Mouse (Mus musculus) midbrain, embryonic 15.5 days (tissue): ENCODE measurements around the gene Trp63. TPM values are rescaled to one million over a fixed set of nuclear protein-coding genes. Genes with fewer than 3 reads are reported as not detected.
"Not testable (repeated sequence)": the region's sequence is repeated elsewhere in the genome, so short reads cannot be mapped to it uniquely, and the experiment has no call there.

Experiments used
- ATAC-seq: fragments of 200-750 bp; cut with Nextera tagmentation; replicated peaks from 2 replicates; pipeline ENCODE4 v1.8.0; 2017; ENCODE audit warnings: moderate TSS enrichment
- H3K27ac ChIP-seq: fragments of 300-500 bp; sonication (generic); 2 replicates; pipeline ENCODE4 v1.5.1; 2015; ENCODE audit warnings: mild to moderate bottlenecking, inconsistent platforms
- H3K27me3 ChIP-seq: fragments of 300-500 bp; sonication (generic); replicated peaks from 2 replicates; pipeline ENCODE4 v1.6.1; 2015; ENCODE audit warnings: inconsistent platforms
- H3K36me3 ChIP-seq: fragments of 300-500 bp; sonication (generic); replicated peaks from 2 replicates; pipeline ENCODE4 v1.6.1; 2015; ENCODE audit warnings: inconsistent platforms
- H3K4me1 ChIP-seq: fragments of 300-500 bp; sonication (generic); 2 replicates; pipeline ENCODE4 v1.6.1; 2015; ENCODE audit warnings: inconsistent platforms
- H3K4me2 ChIP-seq: fragments of 300-500 bp; sonication (generic); 2 replicates; pipeline ENCODE4 v1.6.1; 2015; ENCODE audit warnings: inconsistent platforms, mild to moderate bottlenecking, moderate library complexity
- H3K4me3 ChIP-seq: fragments of 300-500 bp; sonication (generic); 2 replicates; pipeline ENCODE4 v1.5.1; 2015; ENCODE audit warnings: mild to moderate bottlenecking, inconsistent platforms
- H3K9ac ChIP-seq: fragments of 300-500 bp; sonication (generic); 2 replicates; pipeline ENCODE4 v1.6.1; 2015; ENCODE audit warnings: mild to moderate bottlenecking, inconsistent platforms
- H3K9me3 ChIP-seq: fragments of 300-500 bp; sonication (generic); 2 replicates; pipeline ENCODE4 v1.6.1; 2016; ENCODE audit warnings: inconsistent platforms
- WGBS: fragments of 180-500 bp; shearing (Covaris S2); methylation state at CpG from one replicate; pipeline ENCODE4 v1.1.7; 2015; ENCODE audit warnings: mixed read lengths; 5-methylcytosine and 5-hydroxymethylcytosine counted together
- polyA plus RNA-seq: library from polyadenylated mRNA; unstranded; fragments of >200 nt; fragmentation: Nextera tagmentation; extraction: Ambion mirVana; gene quantifications from 2 replicates; pipeline ENCODE4 v1.2.1, GENCODE M21; 2015

The Trp63 gene
- polyA plus RNA-seq, result 0.25 and 0.28 TPM in 2 replicates

DNA sequence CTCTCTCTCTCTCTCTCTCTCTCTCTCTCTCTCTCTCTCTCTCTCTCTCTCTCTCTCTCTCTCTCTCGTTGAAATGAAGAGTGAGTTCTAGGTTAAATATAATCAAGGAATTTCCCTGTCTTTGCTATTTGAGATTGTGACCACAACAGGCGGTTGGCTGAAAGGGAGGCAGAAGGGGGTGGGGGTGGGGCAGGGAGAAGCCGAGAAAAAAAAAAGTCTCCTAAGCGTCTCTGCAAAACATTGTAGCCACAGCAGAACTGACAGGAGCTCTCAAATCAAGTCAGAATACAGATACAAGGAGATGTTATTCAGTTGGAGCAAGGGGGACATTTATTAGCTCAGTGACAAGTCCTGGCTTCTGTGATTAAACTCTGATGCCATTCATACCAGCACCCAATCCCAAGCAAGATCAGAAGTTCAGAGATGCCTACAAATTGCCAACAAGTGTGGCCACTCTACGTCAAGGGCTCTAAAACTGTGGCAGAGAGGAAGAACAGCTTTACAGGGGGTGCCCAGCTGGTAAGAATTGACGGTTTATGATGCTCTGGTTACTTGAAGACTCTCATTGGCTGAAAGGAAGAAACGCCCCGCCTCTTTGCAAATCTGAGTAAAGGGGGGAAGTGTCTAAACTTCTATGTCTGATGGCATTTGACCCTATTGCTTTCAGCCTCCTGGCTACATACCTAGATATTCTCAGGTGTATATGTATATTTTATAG is at the start of gene Trp63:
Gene Trp63, plus strand, starts transcription at position 233 of the 718 bp plus-strand sequence.
- no peaks in the 10 kb centered on the region for H3K36me3 ChIP-seq
- H3K9me3 ChIP-seq, result no peaks in the 10 kb centered on the region
- no peak within 1 kb of the TSS for H3K4me3 ChIP-seq
- no peaks in the 10 kb centered on the region for H3K4me1 ChIP-seq
- no peaks in the 10 kb centered on the region for H3K27me3 ChIP-seq
- H3K27ac ChIP-seq, result no peak within 1 kb of the TSS
- no peak for ATAC-seq
- 43% methylated on average over 8 of the region's 8 CpGs for WGBS
- no peak within 1 kb of the TSS for H3K4me2 ChIP-seq
- H3K9ac ChIP-seq, result no peak within 1 kb of the TSS

DNA sequence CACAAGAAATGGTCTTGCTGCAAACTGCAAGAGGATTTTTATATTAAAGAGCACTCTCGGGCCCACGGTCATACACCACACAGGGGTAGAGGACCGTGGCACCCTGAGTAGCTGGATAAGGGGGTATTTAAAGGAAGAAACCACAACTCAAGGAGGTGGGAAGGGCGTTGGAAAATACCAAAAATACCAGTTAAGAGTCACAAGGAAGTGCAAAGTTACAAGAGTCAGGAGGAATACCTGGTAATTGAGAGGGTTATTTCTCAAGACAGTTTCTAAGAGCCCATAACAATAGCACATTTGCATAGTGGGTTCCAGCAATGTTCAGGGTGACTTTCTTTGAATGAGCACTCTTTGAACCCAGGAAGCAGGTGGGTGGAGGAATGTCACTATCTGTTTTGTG is 38.8 kb upstream of the Trp63 start:
- not testable (repeated sequence) for H3K27me3 ChIP-seq, ATAC-seq, H3K27ac ChIP-seq, H3K9ac ChIP-seq, H3K9me3 ChIP-seq, H3K4me2 ChIP-seq, H3K4me3 ChIP-seq, H3K36me3 ChIP-seq, H3K4me1 ChIP-seq
- 91% methylated on average over 4 of the region's 4 CpGs for WGBS

- no peaks in the 10 kb centered on the region for H3K27me3 ChIP-seq
- H3K4me3 ChIP-seq, result no peak overlapping the region
- WGBS, result 69% methylated on average over 9 of the region's 9 CpGs
- H3K9me3 ChIP-seq, result no peaks in the 10 kb centered on the region
- no peak overlapping the region for H3K27ac ChIP-seq
- no peak overlapping the region for H3K4me2 ChIP-seq
- no peak overlapping the region for H3K9ac ChIP-seq
- no peak for ATAC-seq
- no peaks in the 10 kb centered on the region for H3K36me3 ChIP-seq
- H3K4me1 ChIP-seq, result no peaks in the 10 kb centered on the region
Measured at GRCm38 (mm10) chr16:25660510-25661235, 22.9 kb upstream of the Trp63 start.

DNA sequence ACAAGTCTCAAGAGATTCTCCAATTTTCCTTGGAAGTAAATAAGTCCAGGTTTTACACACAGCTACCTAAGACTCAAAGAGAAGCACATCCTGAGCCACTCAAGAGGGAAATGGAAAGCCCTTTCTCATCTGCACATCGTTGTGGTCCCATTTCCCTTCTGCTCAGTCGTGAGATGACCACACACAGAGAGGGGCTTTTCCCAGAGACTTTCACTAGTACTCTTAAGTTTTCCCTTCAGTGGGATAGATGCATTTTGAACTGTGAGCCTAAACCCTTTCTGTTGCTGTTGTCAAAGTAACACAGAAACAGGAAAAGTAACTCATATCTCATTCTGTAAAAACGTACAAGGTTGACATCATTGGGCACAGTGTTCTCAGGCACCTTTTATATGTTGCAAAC is 20.4 kb upstream of the Trp63 start:
- H3K27ac ChIP-seq, result no peak overlapping the region
- H3K9ac ChIP-seq, result no peak overlapping the region
- H3K4me3 ChIP-seq, result no peak overlapping the region
- WGBS, result 80% methylated on average over 3 of the region's 3 CpGs
- no peak for ATAC-seq
- no peaks in the 10 kb centered on the region for H3K9me3 ChIP-seq
- no peak overlapping the region for H3K4me2 ChIP-seq
- no peaks in the 10 kb centered on the region for H3K4me1 ChIP-seq
- no peaks in the 10 kb centered on the region for H3K36me3 ChIP-seq
- no peaks in the 10 kb centered on the region for H3K27me3 ChIP-seq

- Histone ChIP-seq H3K9me3 (no peaks in the 10 kb centered on the region), H3K4me2 (no peak overlapping the region), H3K4me3 (no peak overlapping the region), H3K9ac (no peak overlapping the region), H3K27me3 (no peaks in the 10 kb centered on the region), H3K4me1 (no peaks in the 10 kb centered on the region), H3K36me3 (no peaks in the 10 kb centered on the region), H3K27ac (no peak overlapping the region)
- ATAC-seq, result no peak
- WGBS, result 81% methylated on average over 5 of the region's 5 CpGs
Measured at GRCm38 (mm10) chr16:25673861-25674440, 9.6 kb upstream of the Trp63 start.

GRCm38 (mm10) chr16:25680369-25680768 is 3.2 kb upstream of the Trp63 start:
- Histone ChIP-seq H3K27me3 (no peaks in the 10 kb centered on the region), H3K4me1 (no peaks in the 10 kb centered on the region), H3K4me2 (no peak overlapping the region), H3K4me3 (no peak overlapping the region), H3K27ac (no peak overlapping the region), H3K9me3 (no peaks in the 10 kb centered on the region), H3K9ac (no peak overlapping the region), H3K36me3 (no peaks in the 10 kb centered on the region)
- 74% methylated on average over 5 of the region's 5 CpGs for WGBS
- no peak for ATAC-seq

DNA sequence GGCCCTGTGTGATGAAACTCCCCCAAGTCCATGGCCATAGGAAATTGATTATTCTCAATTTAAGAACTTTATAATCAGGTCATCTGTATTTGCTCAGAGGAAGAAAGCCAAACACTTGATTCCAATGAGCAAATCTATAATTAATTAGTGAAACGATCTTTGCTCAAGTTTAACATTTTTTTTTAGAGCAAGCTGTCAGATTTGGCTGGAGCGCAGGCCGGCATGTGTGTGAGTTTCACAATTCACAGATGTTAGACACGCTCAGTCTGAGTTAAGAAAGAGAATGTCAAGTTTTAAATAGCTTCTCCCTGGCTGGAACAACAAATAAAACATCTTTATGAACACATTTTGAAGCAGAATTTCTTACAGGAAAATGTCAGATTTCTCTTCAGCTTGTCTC is 1.0 kb upstream of the Trp63 start:
- no peaks in the 10 kb centered on the region for H3K36me3 ChIP-seq
- H3K4me2 ChIP-seq, result no peak overlapping the region
- H3K9me3 ChIP-seq, result no peaks in the 10 kb centered on the region
- H3K4me3 ChIP-seq, result no peak overlapping the region
- no peak for ATAC-seq
- H3K4me1 ChIP-seq, result no peaks in the 10 kb centered on the region
- 43% methylated on average over 4 of the region's 4 CpGs for WGBS
- H3K27ac ChIP-seq, result no peak overlapping the region
- H3K9ac ChIP-seq, result no peak overlapping the region
- H3K27me3 ChIP-seq, result no peaks in the 10 kb centered on the region

DNA sequence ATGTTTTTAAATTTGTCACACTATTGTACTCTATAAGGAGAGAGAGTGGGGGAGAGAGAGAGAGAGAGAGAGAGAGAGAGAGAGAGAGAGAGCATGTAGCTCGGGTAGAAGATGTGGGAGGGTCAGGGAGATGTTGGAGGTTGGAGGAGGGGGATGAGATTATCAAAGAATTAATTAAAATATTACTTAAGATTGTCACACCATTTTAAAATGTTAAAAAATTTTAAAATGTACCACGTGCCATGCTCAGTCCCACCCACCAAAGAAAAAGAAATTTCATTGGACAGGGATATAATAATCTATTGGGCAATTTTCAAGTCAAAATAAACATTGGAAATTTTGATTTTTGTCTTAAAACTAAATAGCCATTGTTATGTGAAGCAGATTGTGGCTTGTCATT is 1.0 kb downstream of the Trp63 start:
- Histone ChIP-seq H3K4me1 (no peaks in the 10 kb centered on the region), H3K4me2 (no peak overlapping the region)
- 77% methylated on average over 2 of the region's 2 CpGs for WGBS

DNA sequence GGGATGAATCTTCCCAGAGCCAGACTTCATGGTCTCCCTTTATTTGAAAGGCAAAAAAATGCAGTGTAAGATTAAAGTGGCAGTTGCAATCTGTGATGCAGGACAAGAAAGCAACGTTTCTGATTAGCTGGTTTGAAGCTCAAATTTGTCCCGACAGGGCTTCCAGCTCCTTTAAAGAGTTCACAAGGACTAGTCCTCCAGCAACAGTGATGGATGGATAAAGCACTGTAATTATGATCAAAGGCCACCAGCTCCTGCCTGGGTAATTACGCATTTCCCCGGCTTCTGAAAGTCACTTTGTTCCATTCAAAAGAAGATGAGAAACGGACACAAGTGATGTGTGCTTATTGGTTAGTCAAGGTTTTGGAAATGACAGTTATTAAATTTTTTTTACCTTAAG is 7.0 kb downstream of the Trp63 start:
- H3K4me2 ChIP-seq, result no peak overlapping the region
- H3K4me1 ChIP-seq, result no peaks in the 10 kb centered on the region
- no peak overlapping the region for H3K9ac ChIP-seq
- H3K27ac ChIP-seq, result no peak overlapping the region
- no peaks in the 10 kb centered on the region for H3K36me3 ChIP-seq
- H3K9me3 ChIP-seq, result no peaks in the 10 kb centered on the region
- 29% methylated on average over 5 of the region's 5 CpGs for WGBS
- H3K27me3 ChIP-seq, result no peaks in the 10 kb centered on the region
- no peak overlapping the region for H3K4me3 ChIP-seq
- 0 out of 2 replicates have a peak, but pooled peaks have one; percentile 62 for ATAC-seq

More for the DNA sequence above, 1.0 kb downstream of the Trp63 start:
- no peak for ATAC-seq
- no peak overlapping the region for H3K27ac ChIP-seq
- H3K9me3 ChIP-seq, result no peaks in the 10 kb centered on the region
- H3K36me3 ChIP-seq, result no peaks in the 10 kb centered on the region
- no peaks in the 10 kb centered on the region for H3K27me3 ChIP-seq
- no peak overlapping the region for H3K4me3 ChIP-seq
- no peak overlapping the region for H3K9ac ChIP-seq

DNA sequence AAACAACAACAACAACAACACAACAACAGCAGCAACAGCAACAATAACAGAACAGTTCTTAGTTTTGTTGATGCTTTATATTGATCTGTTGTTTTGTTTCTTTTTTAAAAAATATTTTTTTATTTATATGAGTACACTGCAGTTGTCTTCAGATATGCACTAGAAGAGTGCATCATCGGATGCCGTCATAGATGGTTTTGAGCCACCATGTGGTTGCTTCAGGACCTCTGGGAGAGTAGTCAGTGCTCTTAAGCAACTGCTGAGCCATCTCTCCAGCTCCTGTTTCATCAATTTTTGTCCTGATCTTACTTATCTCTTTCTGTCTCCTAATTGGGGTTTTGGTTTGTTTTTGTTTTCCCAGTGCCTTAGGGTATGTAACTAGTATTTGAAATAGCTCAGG is 17.7 kb downstream of the Trp63 start:
- Histone ChIP-seq H3K27ac (no peak overlapping the region), H3K9me3 (no peaks in the 10 kb centered on the region), H3K4me3 (no peak overlapping the region), H3K9ac (no peak overlapping the region), H3K27me3 (no peaks in the 10 kb centered on the region), H3K4me1 (no peaks in the 10 kb centered on the region), H3K4me2 (no peak overlapping the region), H3K36me3 (no peaks in the 10 kb centered on the region)
- WGBS, result 96% methylated on average over 2 of the region's 2 CpGs
- ATAC-seq, result no peak

DNA sequence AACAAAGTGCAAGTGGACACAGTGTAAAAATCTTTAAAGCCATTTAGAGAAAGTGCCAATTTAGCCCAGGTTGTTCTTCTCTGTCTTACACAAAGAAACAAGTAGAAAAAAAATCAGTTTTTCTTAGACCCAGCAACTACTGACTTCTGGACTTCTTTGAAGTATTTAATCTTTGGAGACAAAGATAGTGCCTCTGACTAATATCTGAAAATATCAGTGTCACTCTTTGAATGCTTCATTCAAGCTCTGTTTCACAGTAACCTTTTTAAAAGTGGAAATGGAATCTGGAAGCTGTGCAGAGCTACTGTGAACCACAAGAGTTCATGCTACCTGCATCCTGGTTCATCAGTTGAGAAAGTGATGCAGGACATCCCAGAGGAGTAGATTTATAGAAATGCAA is 22.7 kb downstream of the Trp63 start:
- Histone ChIP-seq H3K27ac (no peak overlapping the region), H3K4me2 (no peak overlapping the region), H3K27me3 (no peaks in the 10 kb centered on the region), H3K9me3 (no peaks in the 10 kb centered on the region), H3K36me3 (no peaks in the 10 kb centered on the region), H3K4me3 (no peak overlapping the region), H3K9ac (no peak overlapping the region), H3K4me1 (no peaks in the 10 kb centered on the region)
- ATAC-seq, result no peak

DNA sequence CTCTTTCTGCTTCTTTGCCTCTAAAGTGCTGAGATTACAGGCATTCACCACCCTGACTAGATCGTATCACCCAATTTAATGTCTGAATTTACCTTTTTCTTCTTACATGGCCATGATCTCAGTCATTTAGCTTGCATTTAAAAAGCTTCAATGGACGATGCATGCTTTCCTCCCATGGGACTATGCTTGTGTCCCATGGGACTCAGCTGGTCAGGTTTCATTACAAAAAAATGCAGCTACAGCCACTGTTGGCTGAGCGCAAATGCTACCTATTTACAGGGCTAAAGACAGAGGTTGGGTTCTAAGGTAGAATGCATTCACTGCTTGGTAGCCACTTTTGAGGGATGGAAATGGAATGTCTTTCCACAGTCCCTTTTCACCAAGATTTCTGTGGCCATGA is 32.2 kb downstream of the Trp63 start:
- Histone ChIP-seq H3K36me3 (no peaks in the 10 kb centered on the region), H3K9ac (no peak overlapping the region), H3K4me1 (no peaks in the 10 kb centered on the region), H3K27ac (no peak overlapping the region), H3K4me2 (no peak overlapping the region), H3K27me3 (no peaks in the 10 kb centered on the region), H3K4me3 (no peak overlapping the region), H3K9me3 (no peaks in the 10 kb centered on the region)
- WGBS, result 90% methylated on average over 3 of the region's 3 CpGs
- ATAC-seq, result no peak

GRCm38 (mm10) chr16:25723131-25723530 is 39.6 kb downstream of the Trp63 start:
- Histone ChIP-seq H3K4me2 (no peak overlapping the region), H3K27me3 (no peaks in the 10 kb centered on the region), H3K4me3 (no peak overlapping the region), H3K9me3 (no peaks in the 10 kb centered on the region), H3K36me3 (no peaks in the 10 kb centered on the region), H3K4me1 (no peaks in the 10 kb centered on the region), H3K27ac (no peak overlapping the region), H3K9ac (no peak overlapping the region)
- ATAC-seq, result no peak
- WGBS, result 70% methylated on average over 5 of the region's 5 CpGs
